Mouse (Mus musculus): ENCODE results near the gene Coro2a.

DNA sequence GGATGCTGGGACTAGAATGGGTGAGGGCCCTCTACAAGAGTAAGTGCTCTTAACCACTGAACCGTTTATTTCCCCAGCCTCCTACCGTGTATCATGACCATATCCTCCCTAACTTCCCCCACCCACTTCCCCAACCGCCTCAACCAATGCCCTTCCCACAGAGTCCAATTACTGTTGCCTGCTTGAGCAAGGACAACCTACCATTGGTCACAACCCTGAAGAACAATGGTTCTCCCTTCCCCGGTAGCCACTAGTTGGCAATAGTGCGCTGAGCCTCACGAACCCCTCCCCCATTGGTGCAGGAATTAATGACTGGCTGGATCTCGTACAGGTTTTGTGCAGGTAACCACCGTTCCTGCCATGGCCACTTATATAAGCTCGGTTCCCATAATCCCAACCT, 28.4 kb upstream of the Coro2a start:
- no peak for TF ChIP-seq CTCF (IDR thresholded peaks at IDR 0.05; ENCODE audit: extremely low read depth, insufficient read depth, insufficient read length, insufficient replicate concordance)
- TF ChIP-seq POLR2A (IDR thresholded peaks at IDR 0.05; ENCODE audit: low read depth, low read length) = no peak
